Mouse (Mus musculus): ENCODE measurements at regions not wholly inside any gene's neighbourhood (a gene's known extent, or its start where the extent isn't known, plus 50 kb on each side); places are given as distances from the start of the nearest gene placed in this dataset.

DNA sequence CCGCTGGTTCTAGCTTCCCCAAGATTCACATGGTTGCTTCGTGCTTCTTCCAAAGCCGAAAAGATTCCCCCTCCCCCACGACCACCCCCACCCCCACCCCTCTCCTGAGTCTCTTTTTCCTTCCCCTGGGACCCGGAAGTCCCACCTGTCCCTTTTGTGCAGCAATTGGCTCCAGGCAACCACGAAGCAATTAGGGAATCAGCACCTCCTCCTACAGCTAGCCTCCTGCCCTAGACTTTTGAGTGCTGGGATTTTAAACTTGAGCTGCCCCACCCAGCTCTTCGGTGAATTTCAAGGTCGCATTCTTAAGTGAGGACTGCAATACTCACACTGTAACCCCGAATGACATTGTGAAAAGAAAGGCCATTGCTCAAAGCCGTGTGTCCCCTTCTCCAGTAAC is 445.9 kb downstream of the Etnk1 start:
- Histone ChIP-seq H3K9me3 (no peaks in the 10 kb centered on the region), H3K4me1 (no peaks in the 10 kb centered on the region; the same call in 1 of the 2 replicates), H3K27me3 (0 out of 2 replicates have a peak, but pooled peaks cover 5% of the 10 kb centered on the region), H3K36me3 (no peaks in the 10 kb centered on the region), H3K9ac (no peak overlapping the region), H3K4me3 (no peak overlapping the region), H3K4me2 (no peak overlapping the region), H3K27ac (no peak overlapping the region)
- 62% methylated on average over 10 of the region's 10 CpGs for WGBS
- ATAC-seq (ENCODE audit: insufficient number of reproducible peaks, insufficient read depth, low FRiP score, low TSS enrichment, low read depth) = no peak

DNA sequence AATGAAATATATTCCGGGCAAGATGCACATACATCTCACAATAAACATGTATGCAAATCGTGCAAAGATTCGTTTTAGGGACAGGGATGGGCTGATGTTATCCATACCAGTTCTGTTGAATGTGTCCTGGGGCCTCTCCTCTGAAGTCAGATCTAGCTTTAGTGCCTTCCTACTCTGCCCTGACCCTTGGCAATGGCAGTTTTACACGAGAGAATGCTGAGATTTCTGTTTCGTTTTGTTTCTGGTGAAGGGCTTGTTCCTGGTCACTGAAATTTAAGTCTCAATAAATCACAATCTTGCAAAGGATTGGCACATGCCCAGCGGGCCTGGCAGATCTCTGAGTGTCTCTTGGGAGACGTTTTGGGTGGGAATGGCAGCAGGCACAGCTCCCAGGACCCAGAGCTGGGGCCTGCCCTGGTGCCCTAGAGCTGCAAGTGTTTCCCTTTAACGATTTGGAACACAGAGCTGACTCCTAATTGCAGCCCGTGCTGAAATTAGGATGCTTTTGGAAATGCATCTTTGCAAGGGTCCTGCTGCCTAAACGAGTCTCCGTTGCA is 447.5 kb downstream of the Etnk1 start:
- no peaks in the 10 kb centered on the region for H3K9me3 ChIP-seq
- no peak overlapping the region for H3K27ac ChIP-seq
- no peak overlapping the region for H3K4me3 ChIP-seq
- no peak overlapping the region for H3K9ac ChIP-seq
- H3K27me3 ChIP-seq = peaks cover 5% of the 10 kb centered on the region; the same call in 1 of the 2 replicates
- no peaks in the 10 kb centered on the region for H3K36me3 ChIP-seq
- H3K4me1 ChIP-seq = no peaks in the 10 kb centered on the region; the same call in 1 of the 2 replicates
- no peak overlapping the region for H3K4me2 ChIP-seq
- ATAC-seq (ENCODE audit: insufficient number of reproducible peaks, insufficient read depth, low FRiP score, low TSS enrichment, low read depth) = no peak
- WGBS = 67% methylated on average over 11 of the region's 11 CpGs

DNA sequence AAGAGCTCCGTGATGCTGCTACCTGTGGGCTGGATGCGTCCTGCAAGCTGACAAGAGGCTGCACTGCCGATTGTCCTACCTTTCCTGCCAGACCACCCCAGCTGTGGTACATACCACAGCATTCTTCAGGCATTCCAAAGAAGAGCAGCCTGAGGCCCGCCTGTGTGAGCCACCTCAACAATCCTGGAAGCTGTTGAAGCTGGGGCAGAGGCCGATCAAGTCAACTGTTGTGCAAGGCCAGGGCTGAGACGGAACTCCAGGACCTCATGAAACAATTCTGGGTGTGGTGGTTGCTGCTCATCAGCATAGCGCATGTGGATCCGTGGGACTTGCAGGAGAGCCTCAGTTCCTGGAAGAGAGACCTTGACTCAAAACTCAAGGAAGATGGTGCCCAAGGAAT is 448.3 kb downstream of the Etnk1 start:
- Histone ChIP-seq H3K27me3 (peaks cover 5% of the 10 kb centered on the region; the same call in 1 of the 2 replicates), H3K4me2 (no peak overlapping the region), H3K4me3 (no peak overlapping the region), H3K9me3 (no peaks in the 10 kb centered on the region), H3K36me3 (no peaks in the 10 kb centered on the region), H3K4me1 (no peaks in the 10 kb centered on the region; the same call in 1 of the 2 replicates), H3K9ac (no peak overlapping the region), H3K27ac (no peak overlapping the region)
- no peak for ATAC-seq (ENCODE audit: insufficient number of reproducible peaks, insufficient read depth, low FRiP score, low TSS enrichment, low read depth)
- 70% methylated on average over 8 of the region's 8 CpGs for WGBS

DNA sequence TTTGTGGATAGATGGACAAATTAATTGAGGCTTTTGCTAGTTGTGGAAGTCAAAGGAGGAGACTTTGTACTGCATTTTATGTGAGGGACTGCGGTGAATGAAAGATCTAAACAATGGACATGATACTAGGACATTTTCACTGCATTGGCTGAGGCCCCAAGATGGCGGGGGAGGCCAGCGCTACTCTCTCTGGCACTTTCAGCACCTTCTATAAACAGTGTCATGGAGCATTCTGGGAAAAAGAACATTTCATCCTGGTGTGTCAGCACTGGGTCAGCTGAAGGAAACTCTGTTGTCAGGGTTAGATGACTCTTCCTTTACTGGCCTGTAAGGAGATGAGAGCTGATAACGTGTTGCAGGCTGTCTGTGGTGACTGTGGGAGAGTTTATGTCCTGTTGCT is 449.4 kb downstream of the Etnk1 start:
- Histone ChIP-seq H3K4me2 (no peak overlapping the region), H3K9ac (no peak overlapping the region), H3K27ac (no peak overlapping the region), H3K4me3 (no peak overlapping the region), H3K36me3 (no peaks in the 10 kb centered on the region), H3K9me3 (no peaks in the 10 kb centered on the region), H3K4me1 (no peaks in the 10 kb centered on the region; the same call in 1 of the 2 replicates), H3K27me3 (peaks cover 5% of the 10 kb centered on the region; the same call in 1 of the 2 replicates)
- ATAC-seq (ENCODE audit: insufficient number of reproducible peaks, insufficient read depth, low FRiP score, low TSS enrichment, low read depth) = no peak
- 87% methylated on average over 4 of the region's 4 CpGs for WGBS

DNA sequence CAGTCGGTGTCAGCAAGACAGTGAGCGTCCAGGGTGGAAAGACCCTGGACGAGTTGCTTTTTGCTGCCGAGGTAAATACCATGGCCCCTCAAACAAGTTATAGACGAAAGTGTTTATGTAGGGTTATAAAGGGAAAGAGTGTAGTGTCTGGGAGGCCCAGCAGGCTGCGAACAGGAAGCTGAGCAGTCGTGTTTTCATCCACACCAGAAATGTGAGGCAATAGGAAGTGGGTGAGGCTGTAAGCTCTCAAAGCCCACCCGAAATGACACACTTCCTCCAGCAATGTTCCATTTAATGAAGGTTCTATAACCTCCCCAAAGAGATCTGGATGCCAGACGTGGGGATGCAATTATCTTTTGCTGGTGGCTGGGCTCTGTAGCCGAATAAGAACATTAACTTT is 451.5 kb downstream of the Etnk1 start:
- Histone ChIP-seq H3K4me1 (no peaks in the 10 kb centered on the region; the same call in 1 of the 2 replicates), H3K4me2 (no peak overlapping the region), H3K4me3 (no peak overlapping the region), H3K27ac (no peak overlapping the region), H3K9me3 (no peaks in the 10 kb centered on the region), H3K9ac (no peak overlapping the region), H3K27me3 (peaks cover 5% of the 10 kb centered on the region; the same call in 1 of the 2 replicates), H3K36me3 (no peaks in the 10 kb centered on the region)
- 63% methylated on average over 10 of the region's 10 CpGs for WGBS
- no peak for ATAC-seq (ENCODE audit: insufficient number of reproducible peaks, insufficient read depth, low FRiP score, low TSS enrichment, low read depth)

DNA sequence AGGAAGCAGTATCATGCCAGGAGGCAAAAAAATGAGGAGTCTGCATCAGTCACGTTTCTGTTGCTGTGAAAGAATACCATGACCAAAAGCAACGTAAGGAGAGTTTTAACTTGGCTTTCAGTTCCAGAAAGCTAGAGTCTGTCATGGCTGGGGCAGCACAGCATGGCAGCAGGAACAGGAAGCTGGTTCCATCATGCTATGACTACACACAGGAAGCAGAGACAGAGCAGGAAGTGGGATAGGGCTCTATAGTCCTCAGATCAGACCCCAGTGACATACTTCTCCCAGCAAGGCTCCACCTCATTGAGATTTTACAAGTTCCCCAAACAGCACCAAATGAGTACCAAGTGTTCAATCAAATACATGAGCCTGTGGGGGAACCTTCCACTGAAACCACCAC is 453.6 kb downstream of the Etnk1 start:
- no peak overlapping the region for H3K4me3 ChIP-seq
- no peaks in the 10 kb centered on the region for H3K36me3 ChIP-seq
- no peak for ATAC-seq (ENCODE audit: insufficient number of reproducible peaks, insufficient read depth, low FRiP score, low TSS enrichment, low read depth)
- 0 out of 2 replicates have a peak, but pooled peaks cover 4% of the 10 kb centered on the region for H3K4me1 ChIP-seq
- no peak overlapping the region for H3K27ac ChIP-seq
- H3K9ac ChIP-seq = no peak overlapping the region
- WGBS = 78% methylated on average over 2 of the region's 2 CpGs
- no peaks in the 10 kb centered on the region for H3K9me3 ChIP-seq
- H3K4me2 ChIP-seq = no peak overlapping the region
- no peaks in the 10 kb centered on the region; the same call in 1 of the 2 replicates for H3K27me3 ChIP-seq

DNA sequence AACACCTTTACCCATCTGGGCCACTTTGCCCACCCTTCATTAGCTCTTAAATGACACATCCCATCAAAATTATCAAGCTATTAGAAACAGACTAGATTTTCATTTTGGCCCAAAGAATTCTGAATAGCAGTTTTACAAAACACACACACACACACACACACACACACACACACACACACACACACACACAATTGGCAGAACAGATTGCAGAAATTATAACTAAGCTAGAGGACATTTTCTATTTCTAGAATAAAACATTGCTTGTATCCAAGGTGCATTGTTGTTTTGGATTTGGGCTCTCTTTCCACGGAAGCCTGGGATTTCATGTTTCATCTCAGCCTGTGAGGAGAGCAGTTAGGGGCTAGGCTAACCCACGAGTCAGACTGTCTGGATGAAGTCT is 455.1 kb downstream of the Etnk1 start:
- ATAC-seq (ENCODE audit: insufficient number of reproducible peaks, insufficient read depth, low FRiP score, low TSS enrichment, low read depth) = no peak
- Histone ChIP-seq H3K9ac (no peak overlapping the region), H3K27ac (no peak overlapping the region), H3K36me3 (no peaks in the 10 kb centered on the region), H3K4me1 (0 out of 2 replicates have a peak, but pooled peaks cover 4% of the 10 kb centered on the region), H3K27me3 (no peaks in the 10 kb centered on the region; the same call in 1 of the 2 replicates), H3K4me3 (no peak overlapping the region), H3K4me2 (no peak overlapping the region), H3K9me3 (no peaks in the 10 kb centered on the region)
- WGBS = 59% methylated on average over 2 of the region's 2 CpGs

DNA sequence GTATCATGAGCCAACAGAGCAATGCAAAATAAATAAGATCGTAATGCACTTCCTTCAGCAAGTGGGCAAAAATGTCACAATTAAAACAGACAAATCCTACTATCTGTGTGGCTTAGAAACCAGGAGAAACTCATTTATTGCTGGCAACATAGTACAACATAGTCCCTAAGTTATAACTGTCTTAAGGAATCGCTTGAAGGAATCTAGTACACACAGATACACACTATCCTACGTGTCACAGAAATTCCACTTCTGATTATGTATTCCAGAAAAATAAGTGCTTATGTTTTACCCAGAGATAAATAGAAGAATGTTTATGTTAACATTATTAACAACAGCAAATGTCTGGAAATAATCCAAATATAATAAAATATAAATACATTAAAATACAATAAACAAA is 457.9 kb downstream of the Etnk1 start:
- H3K9me3 ChIP-seq = no peaks in the 10 kb centered on the region
- H3K27ac ChIP-seq = no peak overlapping the region
- no peaks in the 10 kb centered on the region for H3K27me3 ChIP-seq
- H3K36me3 ChIP-seq = no peaks in the 10 kb centered on the region
- H3K4me3 ChIP-seq = no peak overlapping the region
- H3K9ac ChIP-seq = no peak overlapping the region
- no peak for ATAC-seq (ENCODE audit: insufficient number of reproducible peaks, insufficient read depth, low FRiP score, low TSS enrichment, low read depth)
- 0 out of 2 replicates have a peak, but pooled peaks cover 4% of the 10 kb centered on the region for H3K4me1 ChIP-seq
- WGBS = 80% methylated on average over 3 of the region's 3 CpGs
- no peak overlapping the region for H3K4me2 ChIP-seq

DNA sequence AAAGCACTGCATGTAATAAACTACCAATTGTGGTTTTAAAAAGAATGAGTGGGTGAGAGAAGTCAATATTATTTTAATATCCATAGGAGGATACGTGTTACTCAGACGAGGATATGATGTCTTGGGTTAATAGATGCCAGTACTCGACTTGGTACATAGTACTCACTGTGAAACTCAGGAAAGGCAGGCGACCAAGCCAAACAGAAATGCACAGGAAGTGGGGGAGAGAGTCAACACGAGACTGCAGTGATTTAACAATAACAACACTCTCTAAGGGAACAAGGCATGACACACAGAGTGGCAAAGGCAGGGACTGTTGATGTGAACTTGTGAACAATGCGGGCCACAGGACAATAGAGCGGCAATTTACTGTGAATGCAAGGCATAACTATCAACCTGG is 464.6 kb downstream of the Etnk1 start:
- no peak overlapping the region for H3K4me2 ChIP-seq
- no peak overlapping the region for H3K9ac ChIP-seq
- H3K4me3 ChIP-seq = no peak overlapping the region
- H3K27me3 ChIP-seq = no peaks in the 10 kb centered on the region
- WGBS = 62% methylated on average over 7 of the region's 7 CpGs
- no peaks in the 10 kb centered on the region for H3K36me3 ChIP-seq
- no peak overlapping the region for H3K27ac ChIP-seq
- no peaks in the 10 kb centered on the region for H3K9me3 ChIP-seq
- ATAC-seq (ENCODE audit: insufficient number of reproducible peaks, insufficient read depth, low FRiP score, low TSS enrichment, low read depth) = no peak
- no peaks in the 10 kb centered on the region for H3K4me1 ChIP-seq

DNA sequence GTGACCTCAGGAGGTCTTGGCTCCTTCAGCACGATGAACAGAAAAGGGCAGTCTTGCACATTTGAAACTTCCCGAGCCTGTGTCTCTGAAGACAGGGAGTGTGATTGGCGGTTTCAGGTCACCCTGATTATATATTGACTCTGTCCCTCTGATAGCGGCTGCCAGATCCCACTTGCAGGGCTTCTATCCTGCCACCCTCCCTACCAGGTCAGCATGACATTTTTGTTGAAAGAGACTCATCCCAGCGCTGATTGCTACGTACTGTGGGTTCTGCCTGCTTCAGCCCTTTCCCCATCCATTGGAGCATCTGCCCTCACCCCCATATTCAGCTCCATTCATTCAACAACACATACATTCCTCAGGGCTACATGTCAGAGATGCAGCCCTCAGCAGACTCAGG is 466.7 kb downstream of the Etnk1 start:
- Histone ChIP-seq H3K27me3 (no peaks in the 10 kb centered on the region), H3K4me2 (no peak overlapping the region), H3K4me1 (no peaks in the 10 kb centered on the region), H3K4me3 (no peak overlapping the region), H3K36me3 (no peaks in the 10 kb centered on the region), H3K9ac (no peak overlapping the region), H3K27ac (no peak overlapping the region), H3K9me3 (no peaks in the 10 kb centered on the region)
- WGBS = 74% methylated on average over 6 of the region's 6 CpGs
- no peak for ATAC-seq (ENCODE audit: insufficient number of reproducible peaks, insufficient read depth, low FRiP score, low TSS enrichment, low read depth)

DNA sequence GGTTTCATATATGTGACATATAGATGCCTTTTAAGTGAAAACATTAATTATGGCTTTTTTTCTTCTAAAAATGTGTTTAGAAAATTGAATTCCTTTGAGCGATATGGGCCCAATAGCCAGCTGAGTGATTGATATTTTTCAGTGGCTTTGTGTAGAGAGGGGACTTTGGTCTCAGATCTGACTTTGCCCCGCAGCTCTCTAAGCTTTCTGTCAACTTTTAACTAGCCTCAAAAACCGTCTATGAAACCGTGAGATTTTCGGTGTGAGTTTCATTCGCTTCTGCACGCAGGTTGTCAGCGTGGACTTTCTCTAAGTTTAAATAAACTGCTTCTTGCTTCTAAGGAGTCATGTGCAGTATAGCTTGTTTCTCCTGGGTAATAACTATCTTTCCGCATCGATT is 467.3 kb downstream of the Etnk1 start:
- no peak for ATAC-seq (ENCODE audit: insufficient number of reproducible peaks, insufficient read depth, low FRiP score, low TSS enrichment, low read depth)
- no peaks in the 10 kb centered on the region for H3K27me3 ChIP-seq
- no peak overlapping the region for H3K9ac ChIP-seq
- WGBS = 76% methylated on average over 10 of the region's 10 CpGs
- no peaks in the 10 kb centered on the region for H3K9me3 ChIP-seq
- H3K36me3 ChIP-seq = no peaks in the 10 kb centered on the region
- no peaks in the 10 kb centered on the region for H3K4me1 ChIP-seq
- no peak overlapping the region for H3K4me2 ChIP-seq
- H3K27ac ChIP-seq = no peak overlapping the region
- H3K4me3 ChIP-seq = no peak overlapping the region

DNA sequence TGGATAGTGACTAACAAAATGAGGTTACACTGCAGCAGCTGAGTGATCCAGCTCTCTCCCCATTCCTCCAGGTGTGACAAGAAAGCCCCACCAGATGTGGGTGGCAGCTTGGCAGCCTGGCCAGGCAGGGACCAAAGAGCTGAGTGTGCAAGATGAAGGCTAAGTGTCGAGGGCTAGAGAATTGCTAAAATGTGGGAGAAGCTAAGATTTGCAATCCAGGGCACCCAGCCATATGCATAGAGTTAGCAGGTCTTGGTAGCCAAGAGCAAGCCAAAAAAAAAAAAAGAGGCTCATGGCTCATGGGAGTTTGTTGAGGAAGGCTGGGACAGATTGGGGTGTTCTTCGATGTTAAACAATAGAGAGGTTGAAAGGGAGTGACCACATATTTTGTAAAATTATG is 468.0 kb downstream of the Etnk1 start:
- no peak overlapping the region for H3K4me3 ChIP-seq
- no peaks in the 10 kb centered on the region for H3K27me3 ChIP-seq
- no peak overlapping the region for H3K9ac ChIP-seq
- no peak overlapping the region for H3K27ac ChIP-seq
- H3K4me1 ChIP-seq = no peaks in the 10 kb centered on the region
- WGBS = 86% methylated on average over 2 of the region's 2 CpGs
- H3K36me3 ChIP-seq = no peaks in the 10 kb centered on the region
- ATAC-seq (ENCODE audit: insufficient number of reproducible peaks, insufficient read depth, low FRiP score, low TSS enrichment, low read depth) = no peak
- no peaks in the 10 kb centered on the region for H3K9me3 ChIP-seq
- H3K4me2 ChIP-seq = no peak overlapping the region
